Mouse (Mus musculus) E14TG2a.4 (cell line): ENCODE measurements at regions not wholly inside any gene's neighbourhood (a gene's known extent, or its start where the extent isn't known, plus 50 kb on each side); places are given as distances from the start of the nearest gene placed in this dataset.

ENCODE experiments used
- CTCF ChIP-seq: conservative IDR thresholded peaks from 2 replicates; pipeline ENCODE4 v1.5.1; 2014; ENCODE audit warnings: low read length
- POU5F1 ChIP-seq: IDR thresholded peaks from 2 replicates; pipeline ENCODE4 v1.6.1; 2014; ENCODE audit warnings: low read length, borderline replicate concordance

DNA sequence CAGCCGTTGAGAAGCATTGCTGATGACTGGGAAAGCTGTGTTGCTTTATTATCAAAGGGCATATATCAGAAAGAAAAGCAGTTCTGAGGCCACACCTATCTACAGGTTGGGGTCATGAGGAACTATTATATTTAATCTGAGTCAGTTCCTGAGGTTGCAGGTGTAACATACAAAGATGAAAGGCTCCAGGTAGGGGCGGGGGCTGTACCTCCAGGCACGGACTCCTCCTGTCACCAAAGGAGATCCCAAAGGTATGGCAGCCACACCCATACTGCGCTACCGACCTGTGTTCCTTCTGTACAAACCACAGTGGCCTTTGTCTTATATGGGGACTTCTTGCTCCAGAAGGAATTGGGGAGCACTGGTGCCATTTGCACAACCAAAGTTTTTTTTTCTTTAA lies 149.4 kb upstream of the Klf3 start:
- TF ChIP-seq CTCF (no peak), POU5F1 (no peak)
